Mouse (Mus musculus) activated CD4-positive, CD25-positive, alpha-beta regulatory T cell, adult 4 months (primary cell): ENCODE measurements around the gene Gtf3a. TPM values are rescaled to one million over a fixed set of nuclear protein-coding genes. Genes with fewer than 3 reads are reported as not detected.
"Not testable (repeated sequence)": the region's sequence is repeated elsewhere in the genome, so short reads cannot be mapped to it uniquely, and the experiment has no call there.

ENCODE experiments used
- ATAC-seq: one replicate; pipeline ENCODE4 v1.8.0; 2017
- polyA plus RNA-seq, 2 experiments: library from polyadenylated mRNA; unstranded; fragments of 100-300 nt; shearing (Covaris generic); gene quantifications; one replicate each; pipeline ENCODE4 v1.2.1; 2017

The Gtf3a gene
- 10 to 100 TPM; 35.6 to 46.4 TPM for polyA plus RNA-seq

- ATAC-seq = peak; percentile 75
These were observed at the start of gene Gtf3a for GRCm38 (mm10) chr5:146948508-146949088. TSS of gene Gtf3a (plus strand) at chr5:146948657.

DNA sequence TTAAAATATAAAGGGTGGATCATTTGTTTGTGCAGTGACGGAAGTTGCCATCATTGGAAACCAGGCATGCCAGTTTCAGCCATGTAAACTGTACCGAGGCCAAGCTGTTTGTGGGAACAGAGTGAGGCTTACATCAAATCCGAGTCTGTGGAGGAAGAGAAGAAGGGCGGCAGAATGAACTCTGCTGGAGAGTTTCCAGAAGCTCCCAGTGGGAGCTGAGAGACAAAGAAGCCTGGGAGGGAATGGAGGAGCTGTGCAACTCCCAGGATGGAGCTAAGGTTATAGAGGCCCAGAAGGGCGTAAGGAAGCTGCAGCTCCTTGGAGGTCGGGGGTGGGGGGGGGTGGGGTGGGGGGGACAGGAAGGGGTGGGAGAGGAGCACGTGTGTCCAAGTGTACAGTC lies 48.1 kb upstream of the Gtf3a start:
- no peak for ATAC-seq

GRCm38 (mm10) chr5:146901501-146901900 lies 47.0 kb upstream of the Gtf3a start:
- ATAC-seq = no peak

GRCm38 (mm10) chr5:146904404-146904803 lies 44.1 kb upstream of the Gtf3a start:
- peak; percentile 77 for ATAC-seq

DNA sequence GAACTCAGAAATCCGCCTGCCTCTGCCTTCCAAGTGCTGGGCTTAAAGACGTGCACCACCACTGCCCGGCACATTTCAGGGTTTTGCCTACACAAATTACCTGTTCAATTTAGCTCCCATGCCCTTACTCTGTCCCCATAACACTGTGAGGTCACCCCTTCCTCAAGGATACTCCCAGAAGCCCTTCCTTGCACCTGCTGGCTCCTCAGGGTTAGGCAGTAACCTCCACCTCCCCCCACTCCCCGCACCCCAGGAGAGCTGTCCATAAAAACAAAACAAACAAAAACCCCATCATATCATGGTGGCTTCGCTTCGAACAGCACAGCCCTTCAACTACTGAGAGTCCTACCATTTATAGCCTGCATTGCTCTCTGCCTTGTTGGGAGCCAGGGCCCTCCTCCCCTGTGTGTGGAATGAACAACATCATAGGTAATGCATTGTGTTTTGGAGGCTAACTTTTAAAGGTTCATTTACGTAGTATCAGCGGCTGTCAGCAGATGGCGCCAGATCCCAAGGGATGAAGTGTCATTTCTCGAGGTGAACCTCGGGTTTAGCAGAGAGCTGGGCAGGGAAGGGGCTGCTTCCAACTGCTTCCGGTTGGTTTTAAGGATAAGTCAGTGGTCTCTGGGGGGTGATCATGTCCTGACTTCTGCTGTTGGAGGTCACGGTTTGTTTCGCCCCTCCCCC lies 42.8 kb upstream of the Gtf3a start:
- peak; percentile 61 for ATAC-seq

GRCm38 (mm10) chr5:146907533-146907932 lies 40.9 kb upstream of the Gtf3a start:
- ATAC-seq = no peak

DNA sequence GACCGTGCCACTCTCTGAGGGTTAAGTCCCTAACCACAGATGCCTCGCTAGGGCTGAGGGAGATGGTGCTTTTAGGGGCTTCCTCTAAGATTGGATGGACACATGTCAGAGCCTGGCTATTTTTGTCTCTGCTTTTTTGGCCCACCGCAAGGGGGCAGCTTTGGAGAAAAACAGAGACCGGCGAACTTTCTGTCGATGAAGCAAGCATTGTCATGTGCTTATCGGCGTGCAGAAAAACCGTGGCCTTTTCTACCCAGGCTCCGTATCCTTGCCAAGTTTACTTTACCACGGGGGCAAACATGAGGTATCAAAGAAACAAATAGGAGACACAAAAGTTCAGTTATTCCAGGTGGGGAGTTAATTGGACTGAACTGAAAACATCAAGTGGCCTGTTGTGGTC lies 39.8 kb upstream of the Gtf3a start:
- ATAC-seq = no peak

- no peak for ATAC-seq
These were observed 36.3 kb upstream of the Gtf3a start for GRCm38 (mm10) chr5:146912206-146912605.

DNA sequence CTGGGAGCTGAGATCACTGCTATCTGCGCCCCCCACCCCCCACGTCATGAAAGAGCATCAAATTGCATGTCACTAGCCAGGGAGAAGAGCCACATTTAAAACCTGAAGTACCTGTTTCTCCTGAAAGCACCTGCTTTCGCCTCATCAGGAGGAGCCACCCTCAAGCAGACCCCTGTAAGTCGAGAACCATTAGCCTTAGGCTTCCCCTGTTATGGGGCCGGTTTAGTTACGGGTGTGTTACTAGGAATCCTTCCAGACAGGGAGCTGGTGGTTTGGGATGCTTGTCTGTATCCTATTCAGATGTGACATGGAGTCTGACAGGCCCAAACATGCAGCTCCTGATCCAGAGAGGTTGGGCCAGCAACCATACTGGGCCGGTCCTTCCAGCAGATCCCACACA lies 35.1 kb upstream of the Gtf3a start:
- no peak for ATAC-seq

- no peak for ATAC-seq
These were observed 34.2 kb upstream of the Gtf3a start for GRCm38 (mm10) chr5:146914088-146914766.

DNA sequence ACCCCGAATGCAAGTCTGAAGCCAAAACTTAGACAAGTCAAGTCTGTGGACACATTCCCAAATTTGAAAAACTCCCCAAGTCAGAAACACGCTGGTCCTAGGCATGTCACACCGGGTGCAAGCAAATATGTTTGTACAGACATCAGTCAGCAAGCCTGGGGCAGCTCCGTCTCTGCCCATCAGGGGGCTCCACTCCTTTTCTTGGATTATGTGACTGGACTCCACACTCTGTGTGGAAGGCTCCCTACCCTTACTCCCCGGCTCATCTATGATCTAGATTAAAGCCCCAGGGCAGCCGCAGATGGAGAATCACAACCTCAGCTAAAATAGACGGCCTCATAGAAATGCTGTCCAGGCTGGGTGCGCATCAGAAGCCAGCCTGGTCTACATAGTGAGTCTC lies 32.2 kb upstream of the Gtf3a start:
- ATAC-seq = no peak

DNA sequence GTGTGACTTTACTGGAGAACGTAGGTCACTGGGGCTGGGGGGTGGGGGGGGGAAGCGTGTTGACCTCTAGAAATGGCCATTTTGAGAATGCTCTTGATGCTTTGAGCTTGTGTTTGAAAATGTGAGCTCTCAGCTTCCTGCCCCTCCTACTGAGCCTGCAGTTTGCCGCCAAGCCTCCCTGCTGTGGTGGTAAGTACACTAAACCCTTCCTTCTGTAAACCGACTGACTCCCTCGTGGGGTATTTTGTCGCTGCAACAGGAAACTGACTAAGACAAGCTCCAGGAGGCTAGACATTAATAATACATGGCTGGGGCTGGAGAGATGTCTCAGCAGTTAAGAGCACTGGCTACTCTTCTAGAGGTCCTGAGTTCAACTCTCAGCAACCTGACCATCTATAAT lies 31.7 kb upstream of the Gtf3a start:
- ATAC-seq = no peak

GRCm38 (mm10) chr5:146917357-146917756 lies 31.1 kb upstream of the Gtf3a start:
- not testable (repeated sequence) for ATAC-seq

DNA sequence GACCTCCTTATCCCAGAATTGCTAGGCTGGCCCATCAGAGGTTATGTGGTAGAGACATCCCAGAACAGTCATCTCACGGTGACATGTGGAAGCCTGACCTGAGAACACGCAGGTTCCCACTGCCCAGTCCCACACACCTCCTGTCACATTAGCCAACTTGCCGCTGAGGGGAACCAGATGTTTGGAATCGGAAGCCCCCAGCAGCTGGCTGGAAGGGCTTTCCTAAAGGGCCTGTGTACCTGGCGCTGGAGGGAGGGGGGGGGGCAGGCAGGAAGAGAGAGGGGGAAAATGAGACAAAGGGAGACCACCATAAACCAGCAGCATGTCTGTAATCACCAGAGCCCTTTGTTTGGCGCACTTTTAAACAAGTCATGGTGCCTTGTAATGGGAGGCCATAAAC lies 28.6 kb upstream of the Gtf3a start:
- no peak for ATAC-seq

DNA sequence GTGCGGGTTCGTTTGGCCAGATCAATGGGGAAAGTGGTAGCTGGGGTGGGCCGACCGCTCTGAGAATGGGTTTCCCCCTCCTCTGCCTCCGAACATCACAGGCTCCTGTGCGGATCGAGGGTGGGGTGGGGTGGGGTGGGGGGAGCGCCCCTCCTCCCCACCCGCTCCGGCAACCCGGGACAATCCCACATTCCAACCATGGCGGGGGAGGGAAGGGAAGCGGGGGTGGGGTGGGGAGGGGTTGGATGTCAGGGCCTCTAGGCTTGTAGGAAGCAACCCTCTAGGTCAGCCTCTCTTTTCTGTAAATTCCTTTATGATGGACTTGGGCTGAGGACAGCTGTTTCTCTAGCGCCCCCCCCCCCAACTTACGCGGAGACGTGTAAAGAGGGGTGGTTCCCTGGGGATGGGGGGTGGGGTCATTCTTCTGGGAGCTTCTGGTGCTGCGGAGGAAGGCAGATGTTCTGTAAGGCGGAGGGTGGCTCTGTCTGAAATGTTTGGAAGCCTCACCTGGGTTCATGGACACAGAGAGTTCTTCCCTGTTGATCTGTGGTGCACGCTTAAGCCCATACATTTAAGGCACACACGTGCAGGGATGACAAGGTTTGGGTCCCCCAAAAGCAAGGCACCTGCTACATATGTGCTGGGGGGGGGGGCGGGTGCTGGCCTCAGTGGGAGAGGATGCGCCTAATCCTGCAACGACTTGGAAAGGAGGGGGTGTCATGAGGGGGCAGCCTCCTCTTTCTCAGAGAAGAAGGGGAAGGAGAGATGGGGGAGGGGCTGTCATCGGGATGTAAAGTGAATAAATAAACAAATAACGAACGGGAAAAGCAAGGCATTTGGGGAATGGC lies 27.9 kb upstream of the Gtf3a start:
- ATAC-seq = no peak

DNA sequence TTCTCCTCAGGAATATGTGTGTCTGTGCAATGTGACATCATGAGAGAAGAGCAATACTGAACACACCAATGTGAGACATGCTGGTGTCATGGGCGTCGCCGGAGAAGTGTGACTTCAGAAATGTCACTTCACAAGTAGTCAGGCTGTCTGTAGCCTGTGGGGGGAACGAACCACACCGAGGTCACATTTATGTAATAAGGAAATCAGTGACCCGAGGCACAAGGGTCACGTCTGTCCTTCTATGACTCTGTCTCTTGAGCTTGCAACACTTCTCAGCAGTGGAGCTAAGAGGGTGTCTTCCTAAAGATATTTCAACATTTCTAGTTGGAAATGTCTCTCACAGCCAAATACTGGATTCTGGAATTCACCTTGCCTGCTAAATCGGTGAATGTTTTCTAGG lies 27.2 kb upstream of the Gtf3a start:
- ATAC-seq = no peak

DNA sequence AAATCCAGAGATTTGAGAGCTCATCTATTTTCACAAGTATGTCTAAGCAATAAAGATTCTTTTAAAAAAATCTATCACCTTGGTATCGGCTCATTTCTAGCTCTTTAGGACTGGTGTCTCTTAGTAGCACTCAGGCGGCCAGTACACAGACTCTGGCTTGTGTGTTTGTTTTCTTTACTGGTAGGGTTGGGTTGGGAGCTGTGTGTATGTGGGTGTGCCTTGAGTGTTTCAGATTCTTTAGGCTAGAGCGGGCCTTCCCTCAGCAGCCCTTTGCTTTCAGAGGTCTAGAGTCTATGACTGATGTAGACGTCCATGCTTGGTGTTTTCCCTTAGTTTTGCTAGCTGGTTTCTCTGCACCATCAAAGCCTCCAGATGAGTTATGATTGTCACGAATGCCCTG lies 24.9 kb upstream of the Gtf3a start:
- no peak for ATAC-seq

GRCm38 (mm10) chr5:146926673-146927072 lies 21.8 kb upstream of the Gtf3a start:
- no peak for ATAC-seq

DNA sequence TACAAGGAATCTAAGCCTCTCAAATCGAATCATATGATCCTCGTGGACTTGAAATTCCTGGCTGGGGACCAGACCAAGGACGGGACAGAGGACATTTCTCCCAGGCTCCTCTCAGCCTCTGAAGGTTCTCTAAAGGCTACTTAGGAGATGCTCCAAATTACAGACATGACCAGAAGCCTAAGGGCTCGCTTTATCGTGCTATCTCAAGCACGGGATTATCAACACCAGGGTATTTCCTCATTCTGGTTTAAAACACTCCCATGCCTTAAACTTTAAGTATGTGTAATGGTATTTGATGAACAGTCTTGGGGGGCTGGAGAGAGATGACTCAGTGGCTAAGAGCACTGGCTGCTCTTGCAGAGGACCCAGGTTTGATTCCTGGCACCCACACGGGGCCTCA lies 17.0 kb upstream of the Gtf3a start:
- ATAC-seq = no peak

- ATAC-seq = no peak
These were observed 16.4 kb upstream of the Gtf3a start for GRCm38 (mm10) chr5:146931904-146932553.

- no peak for ATAC-seq
These were observed 15.0 kb upstream of the Gtf3a start for GRCm38 (mm10) chr5:146933466-146933865.
